Mouse (Mus musculus) liver, embryonic 15.5 days (tissue): ENCODE measurements around the gene Rnf220. TPM values are rescaled to one million over a fixed set of nuclear protein-coding genes. Genes with fewer than 3 reads are reported as not detected.

Experiments
- ATAC-seq: fragments of 200-750 bp; cut with Nextera tagmentation; 2 replicates; pipeline ENCODE4 v1.8.0; 2017; ENCODE audit warnings: moderate number of reproducible peaks, mild to moderate bottlenecking, moderate library complexity; ENCODE audit not compliant: insufficient read depth
- H3K27ac ChIP-seq: fragments of 300-500 bp; sonication (generic); replicated peaks from 2 replicates; pipeline ENCODE4 v1.5.1; 2015; ENCODE audit warnings: mild to moderate bottlenecking, inconsistent platforms
- H3K27me3 ChIP-seq: fragments of 300-500 bp; sonication (generic); 2 replicates; pipeline ENCODE4 v1.6.1; 2015; ENCODE audit warnings: mild to moderate bottlenecking, inconsistent platforms
- H3K36me3 ChIP-seq: fragments of 300-500 bp; sonication (generic); replicated peaks from 2 replicates; pipeline ENCODE4 v1.6.1; 2015; ENCODE audit warnings: moderate library complexity, mild to moderate bottlenecking, inconsistent platforms
- H3K4me1 ChIP-seq: fragments of 300-500 bp; sonication (generic); replicated peaks from 2 replicates; pipeline ENCODE4 v1.6.1; 2015; ENCODE audit warnings: inconsistent platforms
- H3K4me2 ChIP-seq: fragments of 300-500 bp; sonication (generic); 2 replicates; pipeline ENCODE4 v1.6.1; 2015; ENCODE audit warnings: moderate library complexity, mild to moderate bottlenecking, inconsistent platforms
- H3K4me3 ChIP-seq: fragments of 300-500 bp; sonication (generic); replicated peaks from 2 replicates; pipeline ENCODE4 v1.5.1; 2015; ENCODE audit warnings: mild to moderate bottlenecking, inconsistent platforms
- H3K9ac ChIP-seq: fragments of 300-500 bp; sonication (generic); 2 replicates; pipeline ENCODE4 v1.6.1; 2015; ENCODE audit warnings: moderate library complexity, mild to moderate bottlenecking, inconsistent platforms
- H3K9me3 ChIP-seq: fragments of 300-500 bp; sonication (generic); replicated peaks from 2 replicates; pipeline ENCODE4 v1.6.1; 2016; ENCODE audit warnings: inconsistent platforms
- WGBS: fragments of 180-500 bp; shearing (Covaris S2); methylation state at CpG from one replicate; pipeline ENCODE4 v1.1.7; 2015; ENCODE audit warnings: mixed read lengths; ENCODE audit not compliant: insufficient replicate concordance; 5-methylcytosine and 5-hydroxymethylcytosine counted together
- polyA plus RNA-seq: library from polyadenylated mRNA; unstranded; fragments of >200 nt; fragmentation: Nextera tagmentation; extraction: Ambion mirVana; gene quantifications from 2 replicates; pipeline ENCODE4 v1.2.1, GENCODE M21; 2015

Rnf220 gene
- polyA plus RNA-seq, 1 experiment from 2014 or later, result 25.1 TPM

DNA sequence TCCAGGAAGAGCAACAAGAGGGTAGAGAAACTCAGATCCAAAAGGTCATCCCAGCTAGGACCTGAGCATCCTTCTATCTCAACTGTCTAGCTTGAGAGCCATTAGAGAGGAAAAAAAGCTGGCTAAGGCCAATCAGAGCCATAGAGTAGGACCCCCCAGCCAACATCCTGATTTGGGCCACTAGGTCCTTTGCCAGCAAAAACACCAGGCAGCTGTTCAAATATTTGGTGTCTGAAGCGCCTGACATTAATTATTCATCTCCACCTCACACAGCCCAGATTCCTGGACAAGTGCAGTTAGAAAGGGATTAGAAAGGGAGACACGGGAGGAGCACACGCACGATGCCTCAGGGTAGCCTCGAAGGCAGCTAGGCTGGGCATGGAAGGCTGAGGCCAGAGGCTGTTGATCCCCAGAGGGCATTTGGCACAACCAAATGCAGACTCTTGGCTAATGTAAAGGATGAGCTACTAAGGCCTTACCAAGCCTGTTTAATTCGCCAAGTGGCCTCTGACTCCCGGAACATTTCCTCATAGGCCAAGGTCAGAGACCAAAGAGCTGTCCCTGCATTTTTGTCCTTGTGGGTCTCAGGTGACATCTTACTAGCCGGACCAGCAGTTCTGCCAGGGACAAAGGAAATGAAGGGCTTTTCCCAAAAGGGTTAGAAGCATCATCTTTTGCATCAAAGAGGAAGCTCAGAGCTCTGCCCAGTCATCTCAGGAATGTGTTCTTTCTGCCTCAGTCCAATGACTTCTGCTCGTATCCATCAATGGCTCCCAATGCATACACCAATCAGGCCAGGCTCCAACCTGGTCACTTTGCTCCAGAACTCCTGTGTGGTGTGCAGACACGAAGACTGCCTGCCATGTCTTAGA lies 218.2 kb downstream of the Rnf220 start:
- WGBS, result 82% methylated on average over 10 of the region's 10 CpGs
- no peak for ATAC-seq

GRCm38 (mm10) chr4:117277687-117278086 lies 219.2 kb downstream of the Rnf220 start:
- H3K27ac ChIP-seq, result no peak overlapping the region
- peaks cover 92% of the 10 kb centered on the region for H3K36me3 ChIP-seq
- H3K9ac ChIP-seq, result no peak overlapping the region
- H3K4me2 ChIP-seq, result no peak overlapping the region
- no peak overlapping the region for H3K4me3 ChIP-seq
- no peaks in the 10 kb centered on the region for H3K9me3 ChIP-seq
- H3K4me1 ChIP-seq, result 0 out of 2 replicates have a peak, but pooled peaks cover 3% of the 10 kb centered on the region
- WGBS, result 84% methylated on average over 7 of the region's 7 CpGs
- no peak for ATAC-seq
- H3K27me3 ChIP-seq, result no peaks in the 10 kb centered on the region

More for the DNA sequence above, 218.2 kb downstream of the Rnf220 start:
- H3K4me1 ChIP-seq, result peaks cover 6% of the 10 kb centered on the region
- H3K4me3 ChIP-seq, result no peak overlapping the region
- H3K27ac ChIP-seq, result no peak overlapping the region
- H3K9ac ChIP-seq, result no peak overlapping the region
- no peak overlapping the region for H3K4me2 ChIP-seq
- no peaks in the 10 kb centered on the region for H3K9me3 ChIP-seq
- peaks cover 92% of the 10 kb centered on the region for H3K36me3 ChIP-seq
- no peaks in the 10 kb centered on the region for H3K27me3 ChIP-seq

- no peak overlapping the region for H3K4me3 ChIP-seq
- no peak overlapping the region for H3K27ac ChIP-seq
- no peak overlapping the region for H3K9ac ChIP-seq
- H3K27me3 ChIP-seq, result no peaks in the 10 kb centered on the region
- H3K9me3 ChIP-seq, result no peaks in the 10 kb centered on the region
- H3K4me2 ChIP-seq, result no peak overlapping the region
- peaks cover 92% of the 10 kb centered on the region for H3K36me3 ChIP-seq
- no peak for ATAC-seq
- 87% methylated on average over 13 of the region's 13 CpGs for WGBS
- H3K4me1 ChIP-seq, result 0 out of 2 replicates have a peak, but pooled peaks cover 3% of the 10 kb centered on the region
Observed at GRCm38 (mm10) chr4:117277021-117277420, 219.8 kb downstream of the Rnf220 start.

GRCm38 (mm10) chr4:117276281-117276711 lies 220.6 kb downstream of the Rnf220 start:
- 86% methylated on average over 17 of the region's 17 CpGs for WGBS
- Histone ChIP-seq H3K4me2 (no peak overlapping the region), H3K4me1 (0 out of 2 replicates have a peak, but pooled peaks cover 3% of the 10 kb centered on the region), H3K9ac (no peak overlapping the region), H3K27me3 (no peaks in the 10 kb centered on the region), H3K27ac (no peak overlapping the region), H3K36me3 (peaks cover 92% of the 10 kb centered on the region), H3K9me3 (no peaks in the 10 kb centered on the region), H3K4me3 (no peak overlapping the region)
- ATAC-seq, result no peak

- H3K27ac ChIP-seq, result no peak overlapping the region
- H3K9ac ChIP-seq, result no peak overlapping the region
- 0 out of 2 replicates have a peak, but pooled peaks cover 3% of the 10 kb centered on the region for H3K4me1 ChIP-seq
- no peaks in the 10 kb centered on the region for H3K9me3 ChIP-seq
- no peak for ATAC-seq
- peaks cover 84% of the 10 kb centered on the region for H3K36me3 ChIP-seq
- WGBS, result 88% methylated on average over 4 of the region's 4 CpGs
- no peaks in the 10 kb centered on the region for H3K27me3 ChIP-seq
- no peak overlapping the region for H3K4me3 ChIP-seq
- no peak overlapping the region for H3K4me2 ChIP-seq
Observed at GRCm38 (mm10) chr4:117274720-117275119, 222.1 kb downstream of the Rnf220 start.

GRCm38 (mm10) chr4:117272459-117272858 lies 224.4 kb downstream of the Rnf220 start:
- Histone ChIP-seq H3K4me1 (no peaks in the 10 kb centered on the region), H3K9me3 (no peaks in the 10 kb centered on the region), H3K4me3 (no peak overlapping the region), H3K27me3 (no peaks in the 10 kb centered on the region), H3K9ac (no peak overlapping the region), H3K27ac (no peak overlapping the region), H3K4me2 (no peak overlapping the region), H3K36me3 (peaks cover 63% of the 10 kb centered on the region)
- 68% methylated on average over 12 of the region's 12 CpGs for WGBS
- no peak for ATAC-seq

DNA sequence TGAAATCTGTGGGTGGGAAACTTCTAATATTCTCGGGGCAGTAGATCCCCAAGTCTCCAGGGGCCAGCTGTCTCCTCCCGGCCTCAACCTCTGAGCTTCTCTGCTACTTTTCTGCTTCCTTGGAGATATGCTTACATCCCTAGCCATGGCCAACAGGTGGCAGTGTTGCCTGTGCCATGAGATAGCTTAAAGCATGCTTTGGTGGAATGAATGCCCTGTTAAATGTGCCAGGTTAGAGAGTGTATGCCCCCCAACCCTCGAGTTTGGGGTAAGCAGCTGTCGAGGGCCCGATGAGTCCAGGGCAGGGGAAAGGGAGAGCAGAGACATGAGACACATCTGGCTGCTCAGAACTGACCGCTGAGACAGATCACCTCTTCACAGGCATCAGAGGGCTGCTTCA lies 226.6 kb downstream of the Rnf220 start:
- Histone ChIP-seq H3K27me3 (no peaks in the 10 kb centered on the region), H3K36me3 (peaks cover 41% of the 10 kb centered on the region), H3K4me3 (no peak overlapping the region), H3K4me2 (no peak overlapping the region), H3K9ac (no peak overlapping the region), H3K4me1 (no peaks in the 10 kb centered on the region), H3K9me3 (no peaks in the 10 kb centered on the region), H3K27ac (no peak overlapping the region)
- no peak for ATAC-seq
- WGBS, result 15% methylated on average over 6 of the region's 6 CpGs

- peaks cover 18% of the 10 kb centered on the region for H3K36me3 ChIP-seq
- no peak overlapping the region for H3K4me3 ChIP-seq
- no peak overlapping the region for H3K9ac ChIP-seq
- no peak for ATAC-seq
- H3K4me1 ChIP-seq, result no peaks in the 10 kb centered on the region
- H3K27ac ChIP-seq, result no peak overlapping the region
- H3K4me2 ChIP-seq, result no peak overlapping the region
- WGBS, result 74% methylated on average over 25 of the region's 25 CpGs
- H3K9me3 ChIP-seq, result no peaks in the 10 kb centered on the region
- H3K27me3 ChIP-seq, result no peaks in the 10 kb centered on the region
Observed at GRCm38 (mm10) chr4:117267831-117268437, 228.9 kb downstream of the Rnf220 start.

- Histone ChIP-seq H3K4me1 (no peaks in the 10 kb centered on the region), H3K4me2 (no peak overlapping the region), H3K9me3 (no peaks in the 10 kb centered on the region), H3K4me3 (no peak overlapping the region), H3K9ac (no peak overlapping the region), H3K27me3 (no peaks in the 10 kb centered on the region), H3K27ac (no peak overlapping the region), H3K36me3 (peaks cover 11% of the 10 kb centered on the region)
- no peak for ATAC-seq
- WGBS, result 2% methylated on average over 2 of the region's 2 CpGs
Observed at GRCm38 (mm10) chr4:117267284-117267683, 229.6 kb downstream of the Rnf220 start.

GRCm38 (mm10) chr4:117262987-117263386 lies 233.9 kb downstream of the Rnf220 start:
- no peak overlapping the region for H3K4me2 ChIP-seq
- no peak overlapping the region for H3K27ac ChIP-seq
- H3K36me3 ChIP-seq, result 0 out of 2 replicates have a peak, but pooled peaks cover 2% of the 10 kb centered on the region
- no peaks in the 10 kb centered on the region for H3K9me3 ChIP-seq
- WGBS, result 47% methylated on average over 8 of the region's 8 CpGs
- H3K4me1 ChIP-seq, result no peaks in the 10 kb centered on the region
- no peak for ATAC-seq
- no peak overlapping the region for H3K9ac ChIP-seq
- no peak overlapping the region for H3K4me3 ChIP-seq
- no peaks in the 10 kb centered on the region for H3K27me3 ChIP-seq

DNA sequence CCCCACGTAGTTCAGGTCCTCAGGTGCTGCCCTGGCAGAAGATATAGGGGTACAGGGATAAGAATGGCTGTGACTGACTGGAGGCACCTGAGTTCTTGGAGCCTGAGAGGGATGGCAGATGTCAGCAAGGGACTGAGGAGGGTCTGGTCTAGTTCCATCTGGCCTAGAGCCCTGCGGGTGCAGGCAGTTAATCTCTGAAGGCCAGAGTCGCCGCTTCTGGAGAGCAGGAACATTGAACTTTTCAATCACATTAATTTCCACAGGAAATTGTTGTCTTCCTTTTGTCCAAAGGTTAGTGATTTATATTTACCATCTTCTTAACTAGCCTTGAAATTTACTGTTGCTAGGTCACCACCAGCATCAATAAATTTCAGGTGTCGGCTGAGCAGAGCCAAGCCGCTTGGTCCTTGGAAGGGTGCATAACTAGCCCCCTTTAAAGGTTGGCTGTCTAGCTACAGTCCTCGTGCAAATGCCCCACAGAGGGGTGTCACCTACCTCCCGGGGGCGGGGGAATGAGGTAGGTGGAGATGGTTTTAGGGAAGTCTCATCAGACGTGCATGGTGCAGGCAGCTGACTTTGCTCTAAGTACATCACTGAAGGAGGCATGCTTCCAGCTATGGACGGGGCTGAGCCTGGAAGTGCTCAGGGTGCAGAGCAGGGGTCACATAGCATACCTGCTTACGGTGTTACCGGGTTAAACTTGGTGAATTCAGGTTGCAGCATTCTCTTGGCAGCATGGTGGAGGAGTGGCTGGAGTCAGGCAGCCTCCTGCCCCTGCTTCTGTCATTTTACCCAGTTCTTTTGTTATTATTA lies 234.5 kb downstream of the Rnf220 start:
- Histone ChIP-seq H3K4me1 (no peaks in the 10 kb centered on the region), H3K27ac (no peak overlapping the region), H3K27me3 (no peaks in the 10 kb centered on the region), H3K9ac (no peak overlapping the region), H3K4me3 (no peak overlapping the region), H3K9me3 (no peaks in the 10 kb centered on the region), H3K36me3 (0 out of 2 replicates have a peak, but pooled peaks cover 2% of the 10 kb centered on the region), H3K4me2 (no peak overlapping the region)
- no peak for ATAC-seq
- WGBS, result 58% methylated on average over 13 of the region's 13 CpGs
